Mouse (Mus musculus) brain, embryonic 14.5 days (tissue): ENCODE data around the gene Fmnl2.

Experiments
- CTCF ChIP-seq: fragments of 200-500 bp; IDR thresholded peaks from 2 replicates; pipeline ENCODE4 v1.5.1; 2012; ENCODE audit warnings: inconsistent platforms, mild to moderate bottlenecking, moderate library complexity, borderline replicate concordance; ENCODE audit not compliant: insufficient read depth, insufficient read length; ENCODE audit errors: extremely low read depth
- POLR2A ChIP-seq: fragments of 200-500 bp; IDR thresholded peaks from 2 replicates; pipeline ENCODE4 v1.6.1; 2012; ENCODE audit warnings: mild to moderate bottlenecking, inconsistent platforms, borderline replicate concordance; ENCODE audit not compliant: poor library complexity, insufficient read depth, insufficient read length, severe bottlenecking; ENCODE audit errors: extremely low read depth

- TF ChIP-seq CTCF (no peak), POLR2A (no peak)
Measured at GRCm38 (mm10) chr2:53038253-53038652, 180.6 kb downstream of the Fmnl2 start.
